Mouse (Mus musculus) CH12.LX (cell line): ENCODE measurements at regions not wholly inside any gene's neighbourhood (a gene's known extent, or its start where the extent isn't known, plus 50 kb on each side); places are given as distances from the start of the nearest gene placed in this dataset.

Experiments
- DNase-seq: peaks from one replicate; pipeline ENCODE4 v3.0.0-alpha.2; 2013; ENCODE audit errors: extremely low read depth
- H3K27ac ChIP-seq: 2 replicates; pipeline ENCODE4 v1.5.1; 2012; ENCODE audit warnings: low read depth, mild to moderate bottlenecking, control low read depth, moderate library complexity; ENCODE audit not compliant: insufficient read depth
- H3K27me3 ChIP-seq: replicated peaks from 2 replicates; pipeline ENCODE3; 2012; ENCODE audit warnings: inconsistent platforms
- H3K36me3 ChIP-seq, 2 experiments: replicated peaks in 1 of 2; 2 replicates each; pipeline versions ENCODE3 to v1.6.1; 2012; ENCODE audit warnings: inconsistent platforms in 1 of 2, low read length in 1 of 2, mild to moderate bottlenecking in 1 of 2, mixed read lengths in 1 of 2, moderate library complexity in 1 of 2; ENCODE audit not compliant: control insufficient read depth in 1 of 2, insufficient read depth in 1 of 2
- H3K4me1 ChIP-seq, 2 experiments: 2 replicates each; pipeline ENCODE4 v1.6.1; 2012; ENCODE audit warnings: inconsistent platforms in 1 of 2, moderate library complexity in 1 of 2; ENCODE audit not compliant: insufficient read depth in 2 of 2, control insufficient read depth in 1 of 2
- H3K4me2 ChIP-seq: 2 replicates; pipeline ENCODE4 v1.6.1; 2012; ENCODE audit warnings: low read depth, mild to moderate bottlenecking, control low read depth; ENCODE audit not compliant: poor library complexity, insufficient read depth, severe bottlenecking
- H3K4me3 ChIP-seq, 3 experiments: fragments of 150-350 bp in 1 of 3; sonication (generic) in 1 of 3; replicated peaks in 1 of 3; 2 replicates each; pipeline versions ENCODE3 to v1.5.1; 2011 to 2012; ENCODE audit warnings: low read depth in 2 of 3, low read length in 2 of 3, mild to moderate bottlenecking in 2 of 3, moderate library complexity in 2 of 3, control low read depth in 1 of 3, improper control_type of control experiment in 1 of 3, inconsistent platforms in 1 of 3, mixed read lengths in 1 of 3; ENCODE audit not compliant: poor library complexity in 1 of 3
- H3K79me2 ChIP-seq: replicated peaks from 2 replicates; pipeline ENCODE4 v1.6.1; 2012; ENCODE audit warnings: mild to moderate bottlenecking, moderate library complexity; ENCODE audit not compliant: control insufficient read depth, poor library complexity, insufficient read depth, severe bottlenecking; ENCODE audit errors: extremely low read depth
- H3K9ac ChIP-seq: 2 replicates; pipeline ENCODE4 v1.6.1; 2012; ENCODE audit warnings: low read depth, mild to moderate bottlenecking, control low read depth, moderate library complexity; ENCODE audit not compliant: insufficient read depth
- H3K9me3 ChIP-seq: replicated peaks from 2 replicates; pipeline ENCODE3; 2012; ENCODE audit warnings: low read length, inconsistent platforms, mixed read lengths
- CHD2 ChIP-seq: IDR thresholded peaks from 2 replicates; pipeline ENCODE4 v1.6.1; 2011; ENCODE audit warnings: low read length, improper control_type of control experiment
- EP300 ChIP-seq: IDR thresholded peaks from 2 replicates; pipeline ENCODE4 v1.6.1; 2011; ENCODE audit warnings: low read length, improper control_type of control experiment
- ETS1 ChIP-seq: conservative IDR thresholded peaks from 2 replicates; pipeline ENCODE4 v1.6.1; 2012; ENCODE audit warnings: low read depth, mild to moderate bottlenecking, inconsistent platforms, low read length, improper control_type of control experiment, moderate library complexity
- IRF4 ChIP-seq: IDR thresholded peaks from 2 replicates; pipeline ENCODE4 v1.6.1; 2014; ENCODE audit warnings: low read depth, mild to moderate bottlenecking, inconsistent platforms, low read length, improper control_type of control experiment
- JUND ChIP-seq: conservative IDR thresholded peaks from 2 replicates; pipeline ENCODE4 v1.6.1; 2011; ENCODE audit warnings: low read depth, low read length, improper control_type of control experiment
- KAT2A ChIP-seq: IDR thresholded peaks from 2 replicates; pipeline ENCODE4 v1.6.1; 2012; ENCODE audit warnings: low read length, improper control_type of control experiment, inconsistent platforms; ENCODE audit not compliant: insufficient replicate concordance
- MAX ChIP-seq: IDR thresholded peaks from 2 replicates; pipeline ENCODE4 v1.6.1; 2011; ENCODE audit warnings: low read length, improper control_type of control experiment
- MXI1 ChIP-seq: IDR thresholded peaks from 2 replicates; pipeline ENCODE4 v1.6.1; 2011; ENCODE audit warnings: mild to moderate bottlenecking, low read depth, low read length, improper control_type of control experiment
- MYC ChIP-seq: IDR thresholded peaks from 2 replicates; pipeline ENCODE4 v1.6.1; 2011; ENCODE audit warnings: low read depth, mild to moderate bottlenecking, improper control_type of control experiment, low read length
- PAX5 ChIP-seq: IDR thresholded peaks from 2 replicates; pipeline ENCODE4 v1.6.1; 2012; ENCODE audit warnings: low read length, inconsistent platforms, mixed read lengths
- POLR2A ChIP-seq: IDR thresholded peaks from 2 replicates; pipeline ENCODE4 v1.6.1; 2011; ENCODE audit warnings: low read depth, mild to moderate bottlenecking, improper control_type of control experiment, low read length
- POLR2AphosphoS2 ChIP-seq: IDR thresholded peaks from 2 replicates; pipeline ENCODE4 v1.6.1; 2011; ENCODE audit warnings: low read depth, low read length, improper control_type of control experiment
- RCOR1 ChIP-seq: conservative IDR thresholded peaks from 2 replicates; pipeline ENCODE4 v1.6.1; 2012; ENCODE audit warnings: low read depth, mild to moderate bottlenecking, inconsistent platforms, low read length, improper control_type of control experiment
- SIN3A ChIP-seq: IDR thresholded peaks from 2 replicates; pipeline ENCODE4 v1.6.1; 2012; ENCODE audit warnings: low read length, improper control_type of control experiment, inconsistent platforms
- TCF12 ChIP-seq: IDR thresholded peaks from 2 replicates; pipeline ENCODE4 v1.6.1; 2014; ENCODE audit warnings: low read depth, mild to moderate bottlenecking, inconsistent platforms, low read length, improper control_type of control experiment
- UBTF ChIP-seq: IDR thresholded peaks from 2 replicates; pipeline ENCODE4 v1.6.1; 2012; ENCODE audit warnings: low read depth, mild to moderate bottlenecking, inconsistent platforms, low read length, improper control_type of control experiment, moderate library complexity
- USF1 ChIP-seq: IDR thresholded peaks from 2 replicates; pipeline ENCODE4 v1.6.1; 2014; ENCODE audit warnings: low read depth, mild to moderate bottlenecking, inconsistent platforms, low read length, improper control_type of control experiment
- USF2 ChIP-seq: conservative IDR thresholded peaks from 2 replicates; pipeline ENCODE4 v1.6.1; 2011; ENCODE audit warnings: low read depth, low read length, improper control_type of control experiment
- ZC3H11A ChIP-seq: IDR thresholded peaks from 2 replicates; pipeline ENCODE4 v1.6.1; 2012; ENCODE audit warnings: low read depth, mild to moderate bottlenecking, inconsistent platforms, low read length, improper control_type of control experiment
- ZMIZ1 ChIP-seq: IDR thresholded peaks from 2 replicates; pipeline ENCODE4 v1.6.1; 2012; ENCODE audit warnings: low read depth, mild to moderate bottlenecking, inconsistent platforms, low read length, improper control_type of control experiment
- ZNF384 ChIP-seq: IDR thresholded peaks from 2 replicates; pipeline ENCODE4 v1.6.1; 2012; ENCODE audit warnings: low read depth, low read length, improper control_type of control experiment, inconsistent platforms
- dilution Hi-C: fragments of 300-500 bp; cut with MboI; formaldehyde crosslinking; loops from 2 replicates; pipeline ENCODE4 v1.14.3; 2020; ENCODE audit warnings: low sequenced_read_pairs; ENCODE audit not compliant: extremely low pct_unique_long_range_greater_than_20kb, extremely low pct_ligation_motif_present
- in situ Hi-C: fragments of 300-500 bp; cut with MboI; formaldehyde crosslinking; loops from 3 replicates; pipeline ENCODE4 v1.14.3; 2019; ENCODE audit warnings: low sequenced_read_pairs, low pct_ligation_motif_present, low pct_unique_long_range_greater_than_20kb, mixed read lengths

DNA sequence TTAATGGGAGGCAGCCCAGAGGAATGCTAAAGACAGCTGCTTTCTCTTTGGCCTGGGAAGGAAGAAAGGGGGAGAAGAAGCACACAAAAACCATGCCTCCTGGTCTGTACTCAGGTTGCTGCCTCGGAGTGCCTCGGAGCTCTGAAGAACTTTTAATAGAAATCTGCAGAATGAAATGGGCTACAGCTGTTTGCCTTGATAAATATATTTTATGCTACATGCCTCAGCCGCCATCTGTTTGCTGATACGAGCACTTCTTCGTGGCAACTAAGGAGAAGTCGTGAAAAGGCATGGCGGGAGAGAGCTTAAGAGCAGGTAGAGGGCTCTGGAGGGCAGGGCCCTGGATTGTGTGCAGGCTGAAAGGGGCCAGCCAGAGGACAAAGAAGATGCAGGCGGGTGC lies 69.5 kb upstream of the Kirrel3 start:
- H3K4me2 ChIP-seq = no peak overlapping the region

GRCm38 (mm10) chr9:34418100-34418499 lies 67.6 kb upstream of the Kirrel3 start:
- Histone ChIP-seq H3K4me2 (no peak overlapping the region), H3K9ac (no peak overlapping the region), H3K36me3 (no peaks in the 10 kb centered on the region), H3K27me3 (peaks cover 40% of the 10 kb centered on the region), H3K79me2 (no peaks in the 10 kb centered on the region), H3K4me3 (no peak overlapping the region), H3K27ac (no peak overlapping the region), H3K9me3 (no peaks in the 10 kb centered on the region), H3K4me1 (no peaks in the 10 kb centered on the region)
- no peak for TF ChIP-seq MAX
- no peak for TF ChIP-seq IRF4
- no peak for TF ChIP-seq TCF12
- TF ChIP-seq ETS1 = no peak
- TF ChIP-seq POLR2AphosphoS2 = no peak
- TF ChIP-seq POLR2A = no peak
- TF ChIP-seq KAT2A = no peak
- no peak for TF ChIP-seq CHD2
- TF ChIP-seq ZMIZ1 = no peak
- no peak for TF ChIP-seq UBTF
- TF ChIP-seq MYC = no peak
- no peak for TF ChIP-seq USF2
- TF ChIP-seq RCOR1 = no peak
- no peak for TF ChIP-seq SIN3A
- TF ChIP-seq ZNF384 = no peak
- TF ChIP-seq ZC3H11A = no peak
- TF ChIP-seq JUND = no peak
- TF ChIP-seq USF1 = no peak
- in situ Hi-C loops = no loop called here
- dilution Hi-C loops = no loop called here
- DNase-seq = no peak

More for the DNA sequence above, 69.5 kb upstream of the Kirrel3 start:
- in situ Hi-C loops (no loop called here), dilution Hi-C loops (no loop called here)
- no peak overlapping the region for H3K4me3 ChIP-seq
- H3K27ac ChIP-seq = no peak overlapping the region
- H3K27me3 ChIP-seq = peaks cover 46% of the 10 kb centered on the region
- H3K9me3 ChIP-seq = no peaks in the 10 kb centered on the region
- H3K9ac ChIP-seq = no peak overlapping the region
- no peak for DNase-seq
- H3K79me2 ChIP-seq = no peaks in the 10 kb centered on the region
- H3K4me1 ChIP-seq = no peaks in the 10 kb centered on the region
- no peaks in the 10 kb centered on the region for H3K36me3 ChIP-seq
- TF ChIP-seq UBTF (no peak), ZC3H11A (no peak), JUND (no peak), PAX5 (no peak), EP300 (no peak), MXI1 (no peak)
